Mouse (Mus musculus) testis, adult 2 months (tissue): ENCODE measurements around the gene Kif21b. TPM values are rescaled to one million over a fixed set of nuclear protein-coding genes. Genes with fewer than 3 reads are reported as not detected.

Experiments
- H3K27ac ChIP-seq: fragments of 200-500 bp; 2 replicates; pipeline ENCODE4 v1.5.1; 2012; ENCODE audit warnings: low read depth, low read length; ENCODE audit not compliant: control insufficient read depth, insufficient read depth
- H3K27me3 ChIP-seq: fragments of 200-500 bp; 2 replicates; pipeline ENCODE4 v1.6.1; 2012; ENCODE audit warnings: mild to moderate bottlenecking, low read length, moderate library complexity; ENCODE audit not compliant: control insufficient read depth, insufficient read depth
- H3K36me3 ChIP-seq: fragments of 200-500 bp; 2 replicates; pipeline ENCODE4 v1.6.1; 2012; ENCODE audit warnings: mild to moderate bottlenecking, low read length; ENCODE audit not compliant: control insufficient read depth, insufficient read depth
- H3K4me1 ChIP-seq: fragments of 200-500 bp; 2 replicates; pipeline ENCODE4 v1.6.1; 2012; ENCODE audit warnings: low read length; ENCODE audit not compliant: control insufficient read depth, insufficient read depth
- H3K4me3 ChIP-seq: fragments of 200-500 bp; 2 replicates; pipeline ENCODE4 v1.5.1; 2012; ENCODE audit warnings: low read depth, mild to moderate bottlenecking, low read length, moderate library complexity, mixed read lengths; ENCODE audit not compliant: control insufficient read depth
- CTCF ChIP-seq: fragments of 200-500 bp; IDR thresholded peaks from 2 replicates; pipeline ENCODE4 v1.5.1; 2012; ENCODE audit warnings: low read depth, mild to moderate bottlenecking, inconsistent platforms, low read length, moderate library complexity; ENCODE audit not compliant: control insufficient read depth, insufficient read depth, insufficient replicate concordance
- POLR2A ChIP-seq: fragments of 200-500 bp; IDR thresholded peaks from 2 replicates; pipeline ENCODE4 v1.6.1; 2012; ENCODE audit warnings: low read depth, mild to moderate bottlenecking, inconsistent platforms, low read length, moderate library complexity; ENCODE audit not compliant: control insufficient read depth
- polyA plus RNA-seq: library from polyadenylated mRNA; depleted of rRNA; stranded (reverse); fragments of >200 nt; gene quantifications from 2 replicates; pipeline ENCODE4 v1.2.3, GENCODE M21; 2012

The Kif21b gene
- polyA plus RNA-seq, 1 experiment = 23.9 TPM

DNA sequence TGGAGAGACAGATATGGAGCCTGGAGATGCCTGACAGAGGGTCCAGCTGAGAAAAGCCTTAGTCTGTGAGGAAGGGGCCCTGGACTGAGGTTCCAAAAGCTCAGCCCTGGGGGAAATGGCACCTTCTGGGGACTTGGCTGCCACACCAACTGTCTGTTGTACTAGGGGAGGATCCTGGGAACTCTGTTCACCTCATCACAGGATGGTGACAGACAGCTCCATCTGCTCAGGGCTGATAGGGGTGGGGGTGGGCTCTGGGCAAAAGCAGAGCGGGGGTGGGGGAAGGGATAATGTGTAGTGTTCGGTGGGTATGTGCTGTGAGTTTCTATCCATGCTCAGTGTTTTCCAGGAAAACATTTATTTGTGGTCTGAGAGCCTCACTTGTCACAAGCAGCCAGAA is 28.2 kb upstream of the Kif21b start:
- Histone ChIP-seq H3K4me3 (no peak overlapping the region), H3K27ac (no peak overlapping the region), H3K4me1 (peaks cover 8% of the 10 kb centered on the region), H3K27me3 (no peaks in the 10 kb centered on the region), H3K36me3 (no peaks in the 10 kb centered on the region)
- TF ChIP-seq POLR2A (no peak), CTCF (no peak)

DNA sequence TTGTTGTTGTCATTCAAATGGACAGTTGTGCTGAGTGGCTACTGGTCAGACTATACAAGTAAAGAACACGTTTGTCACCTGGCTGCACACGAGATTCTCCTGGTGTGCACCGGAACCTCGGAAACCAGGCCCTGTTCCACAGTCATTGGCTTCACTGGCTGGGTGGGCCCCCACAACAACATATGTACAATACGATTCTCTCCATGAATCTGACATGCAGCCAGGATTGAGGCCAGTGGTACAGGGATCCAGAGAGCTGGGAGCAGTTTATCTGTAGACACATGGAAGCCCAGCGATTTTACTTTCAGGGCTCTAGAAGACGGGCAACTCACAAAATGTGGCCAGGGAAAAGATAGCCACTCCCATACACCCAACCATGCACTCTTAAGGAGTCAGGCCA is 27.5 kb upstream of the Kif21b start:
- TF ChIP-seq POLR2A (no peak), CTCF (no peak)
- Histone ChIP-seq H3K27me3 (no peaks in the 10 kb centered on the region), H3K4me3 (no peak overlapping the region), H3K4me1 (peaks cover 8% of the 10 kb centered on the region), H3K36me3 (no peaks in the 10 kb centered on the region), H3K27ac (no peak overlapping the region)

DNA sequence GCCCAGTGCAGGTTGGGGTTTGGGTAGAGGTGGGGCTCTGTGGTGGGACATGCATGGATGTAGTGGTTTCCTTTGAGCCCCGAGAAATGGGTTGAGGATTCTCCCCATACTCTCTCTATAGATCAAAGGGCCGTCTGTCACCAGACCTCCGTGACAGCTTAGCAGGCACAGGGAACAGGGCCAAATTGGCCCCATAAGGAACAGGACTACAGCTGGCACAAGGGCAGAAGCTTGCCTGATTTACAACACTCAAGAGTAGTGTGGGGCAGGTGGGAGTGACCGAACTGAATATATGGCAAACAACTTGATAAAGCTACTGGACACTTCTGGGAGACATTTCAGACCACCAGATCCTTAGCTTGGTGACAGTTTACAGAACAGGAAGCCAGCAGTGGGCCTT is 26.4 kb upstream of the Kif21b start:
- no peak for TF ChIP-seq POLR2A
- TF ChIP-seq CTCF = no peak
- Histone ChIP-seq H3K36me3 (no peaks in the 10 kb centered on the region), H3K27ac (no peak overlapping the region), H3K4me1 (peaks cover 8% of the 10 kb centered on the region), H3K4me3 (no peak overlapping the region), H3K27me3 (no peaks in the 10 kb centered on the region)

GRCm38 (mm10) chr1:136109464-136109863 is 21.7 kb upstream of the Kif21b start:
- Histone ChIP-seq H3K4me1 (peaks cover 8% of the 10 kb centered on the region), H3K36me3 (no peaks in the 10 kb centered on the region), H3K4me3 (no peak overlapping the region), H3K27ac (no peak overlapping the region), H3K27me3 (no peaks in the 10 kb centered on the region)
- TF ChIP-seq POLR2A = no peak
- no peak for TF ChIP-seq CTCF

- no peak overlapping the region for H3K4me3 ChIP-seq
- H3K36me3 ChIP-seq = no peaks in the 10 kb centered on the region
- TF ChIP-seq POLR2A = no peak
- TF ChIP-seq CTCF = peak; percentile 69; the same call in 1 of the 2 replicates
- H3K4me1 ChIP-seq = no peaks in the 10 kb centered on the region; the same call in 1 of the 2 replicates
- no peaks in the 10 kb centered on the region for H3K27me3 ChIP-seq
- no peak overlapping the region for H3K27ac ChIP-seq
Measured at GRCm38 (mm10) chr1:136116183-136116582, 15.0 kb upstream of the Kif21b start.

DNA sequence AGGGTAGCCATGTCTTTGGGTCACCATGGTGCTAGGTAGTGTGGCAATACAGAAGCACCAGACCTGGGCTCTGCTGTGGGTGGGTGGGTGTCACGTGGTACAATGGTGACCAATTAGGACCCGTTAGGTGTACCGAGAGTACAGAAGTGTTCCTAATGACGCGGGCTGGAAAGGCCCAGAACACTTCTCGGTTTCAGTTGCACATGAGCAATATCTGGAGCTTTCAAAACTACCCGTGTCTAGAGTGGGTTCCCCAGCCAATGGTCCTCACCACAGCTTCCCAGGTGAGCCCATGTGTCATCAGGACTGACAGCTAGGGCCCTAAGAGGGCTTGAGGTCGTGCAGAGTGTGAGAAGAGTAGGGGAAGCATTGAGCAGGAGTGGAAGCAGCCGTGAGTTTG is 14.1 kb upstream of the Kif21b start:
- Histone ChIP-seq H3K4me1 (no peaks in the 10 kb centered on the region; the same call in 1 of the 2 replicates), H3K27ac (no peak overlapping the region)
- no peak for TF ChIP-seq POLR2A
- TF ChIP-seq CTCF = no peak

GRCm38 (mm10) chr1:136118875-136119274 is 12.3 kb upstream of the Kif21b start:
- Histone ChIP-seq H3K27me3 (no peaks in the 10 kb centered on the region), H3K27ac (no peak overlapping the region), H3K36me3 (no peaks in the 10 kb centered on the region), H3K4me1 (no peaks in the 10 kb centered on the region; the same call in 1 of the 2 replicates), H3K4me3 (no peak overlapping the region)
- no peak for TF ChIP-seq POLR2A
- no peak for TF ChIP-seq CTCF

More for the DNA sequence above, 14.1 kb upstream of the Kif21b start:
- no peak overlapping the region for H3K4me3 ChIP-seq
- no peaks in the 10 kb centered on the region for H3K27me3 ChIP-seq
- no peaks in the 10 kb centered on the region for H3K36me3 ChIP-seq

- Histone ChIP-seq H3K4me1 (no peaks in the 10 kb centered on the region; the same call in 1 of the 2 replicates), H3K27ac (no peak overlapping the region), H3K27me3 (no peaks in the 10 kb centered on the region), H3K4me3 (no peak overlapping the region), H3K36me3 (no peaks in the 10 kb centered on the region)
- no peak for TF ChIP-seq CTCF
- no peak for TF ChIP-seq POLR2A
Measured at GRCm38 (mm10) chr1:136119571-136120262, 11.5 kb upstream of the Kif21b start.

- no peak for TF ChIP-seq CTCF
- TF ChIP-seq POLR2A = no peak
- H3K27ac ChIP-seq = no peak overlapping the region
Measured at GRCm38 (mm10) chr1:136120263-136120603, 11.0 kb upstream of the Kif21b start.

More at GRCm38 (mm10) chr1:136120263-136120603, 11.0 kb upstream of the Kif21b start:
- Histone ChIP-seq H3K36me3 (no peaks in the 10 kb centered on the region), H3K27me3 (no peaks in the 10 kb centered on the region), H3K4me1 (no peaks in the 10 kb centered on the region; the same call in 1 of the 2 replicates), H3K4me3 (no peak overlapping the region)
